Mouse (Mus musculus): ENCODE data around the gene Midn.

The Midn gene

GRCm38 (mm10) chr10:80144159-80144558 is 3.9 kb upstream of the Midn start:
- DNase-seq (ENCODE audit: low read depth, low spot score) = no peak

- DNase-seq (ENCODE audit: low read depth, low spot score) = no peak
Observed at GRCm38 (mm10) chr10:80144864-80145838, 2.9 kb upstream of the Midn start.

- no peak for DNase-seq (ENCODE audit: low read depth, low spot score)
Observed at GRCm38 (mm10) chr10:80145896-80146295, 2.2 kb upstream of the Midn start.

GRCm38 (mm10) chr10:80146568-80147011 is 1.5 kb upstream of the Midn start:
- DNase-seq (ENCODE audit: low read depth, low spot score) = no peak

- no peak for DNase-seq (ENCODE audit: low read depth, low spot score)
Observed at GRCm38 (mm10) chr10:80147146-80147718, 840 bp upstream of the Midn start.

- DNase-seq (ENCODE audit: low read depth, low spot score) = peak; percentile 79
Observed at GRCm38 (mm10) chr10:80148610-80149290, 678 bp downstream of the Midn start.

- peak; percentile 80 for DNase-seq (ENCODE audit: low read depth, low spot score)
Observed at GRCm38 (mm10) chr10:80149291-80150225, 1.5 kb downstream of the Midn start.

- no peak for DNase-seq (ENCODE audit: low read depth, low spot score)
Observed at GRCm38 (mm10) chr10:80150226-80151210, 2.4 kb downstream of the Midn start.

- no peak for DNase-seq (ENCODE audit: low read depth, low spot score)
Observed at GRCm38 (mm10) chr10:80151211-80152034, 3.4 kb downstream of the Midn start.

- no peak for DNase-seq (ENCODE audit: low read depth, low spot score)
Observed at GRCm38 (mm10) chr10:80152071-80152872, 4.2 kb downstream of the Midn start.

GRCm38 (mm10) chr10:80152873-80153260 is 4.8 kb downstream of the Midn start:
- no peak for DNase-seq (ENCODE audit: low read depth, low spot score)

- no peak for DNase-seq (ENCODE audit: low read depth, low spot score)
Observed at GRCm38 (mm10) chr10:80153713-80154112, 5.6 kb downstream of the Midn start.

GRCm38 (mm10) chr10:80154384-80154783 is 6.3 kb downstream of the Midn start:
- DNase-seq (ENCODE audit: low read depth, low spot score) = no peak

GRCm38 (mm10) chr10:80155277-80155676 is 7.2 kb downstream of the Midn start:
- no peak for DNase-seq (ENCODE audit: low read depth, low spot score)

GRCm38 (mm10) chr10:80156002-80156751 is 8.1 kb downstream of the Midn start:
- no peak for DNase-seq (ENCODE audit: low read depth, low spot score)

- DNase-seq (ENCODE audit: low read depth, low spot score) = no peak
Observed at GRCm38 (mm10) chr10:80156752-80157053, 8.6 kb downstream of the Midn start.

- no peak for DNase-seq (ENCODE audit: low read depth, low spot score)
Observed at GRCm38 (mm10) chr10:80157141-80157929, 9.3 kb downstream of the Midn start.
